Mouse (Mus musculus) liver, embryonic 16.5 days (tissue): ENCODE measurements around the gene Tnpo2. TPM values are rescaled to one million over a fixed set of nuclear protein-coding genes. Genes with fewer than 3 reads are reported as not detected.
A peak's percentile ranks its signal among the peaks of the same experiment; 100 is the strongest.

Experiments used
- ATAC-seq: fragments of 200-750 bp; cut with Nextera tagmentation; 2 replicates; pipeline ENCODE4 v1.8.0; 2017; ENCODE audit warnings: low read depth, mild to moderate bottlenecking, moderate number of reproducible peaks, moderate library complexity
- H3K27ac ChIP-seq: fragments of 300-500 bp; sonication (generic); 2 replicates; pipeline ENCODE4 v1.5.1; 2014; ENCODE audit warnings: mild to moderate bottlenecking, low read length
- H3K27me3 ChIP-seq: fragments of 300-500 bp; sonication (generic); 2 replicates; pipeline ENCODE4 v1.6.1; 2014; ENCODE audit warnings: low read depth, low read length, mixed read lengths; ENCODE audit not compliant: control insufficient read depth, insufficient read depth
- H3K36me3 ChIP-seq: fragments of 300-500 bp; sonication (generic); 2 replicates; pipeline ENCODE4 v1.6.1; 2014; ENCODE audit warnings: mild to moderate bottlenecking; ENCODE audit not compliant: control insufficient read depth, insufficient read depth
- H3K4me1 ChIP-seq: fragments of 300-500 bp; sonication (generic); 2 replicates; pipeline ENCODE4 v1.6.1; 2014; ENCODE audit warnings: low read depth, low read length, mixed read lengths; ENCODE audit not compliant: control insufficient read depth
- H3K4me2 ChIP-seq: fragments of 300-500 bp; sonication (generic); 2 replicates; pipeline ENCODE4 v1.6.1; 2014; ENCODE audit warnings: low read depth, low read length, mixed read lengths
- H3K4me3 ChIP-seq: fragments of 300-500 bp; sonication (generic); 2 replicates; pipeline ENCODE4 v1.5.1; 2014; ENCODE audit warnings: low read depth, mild to moderate bottlenecking, low read length
- H3K9ac ChIP-seq: fragments of 300-500 bp; sonication (generic); 2 replicates; pipeline ENCODE4 v1.6.1; 2014; ENCODE audit warnings: low read depth, low read length
- H3K9me3 ChIP-seq: fragments of 300-500 bp; sonication (generic); replicated peaks from 2 replicates; pipeline ENCODE4 v1.6.1; 2016; ENCODE audit warnings: low read length; ENCODE audit not compliant: control insufficient read depth
- WGBS: fragments of 180-500 bp; shearing (Covaris S2); extraction: QIAGEN DNeasy Blood & Tissue Kit; methylation state at CpG from one replicate; pipeline ENCODE4 v1.1.7; 2014; ENCODE audit not compliant: insufficient replicate concordance; 5-methylcytosine and 5-hydroxymethylcytosine counted together
- polyA plus RNA-seq: library from polyadenylated mRNA; unstranded; fragments of >200 nt; fragmentation: Nextera tagmentation; extraction: Ambion mirVana; gene quantifications from 2 replicates; pipeline ENCODE4 v1.2.1, GENCODE M21; 2015

Tnpo2 gene
- polyA plus RNA-seq, 1 experiment from 2014 or later: 17.7 TPM

GRCm38 (mm10) chr8:85034764-85035163 is 2.0 kb upstream of the Tnpo2 start:
- Histone ChIP-seq H3K27ac (peak overlapping the region; percentile 97), H3K4me3 (peak overlapping the region; percentile 76), H3K4me1 (peaks cover 46% of the 10 kb centered on the region), H3K4me2 (peak overlapping the region; percentile 90), H3K27me3 (no peaks in the 10 kb centered on the region), H3K9ac (peak overlapping the region; percentile 82), H3K36me3 (peaks cover 32% of the 10 kb centered on the region), H3K9me3 (no peaks in the 10 kb centered on the region)
- under 1% methylated on average over 13 of the region's 13 CpGs for WGBS
- ATAC-seq: no peak

GRCm38 (mm10) chr8:85035165-85035727 is 1.5 kb upstream of the Tnpo2 start:
- H3K4me3 ChIP-seq: peak overlapping the region; percentile 76
- peak overlapping the region; percentile 82 for H3K9ac ChIP-seq
- H3K27ac ChIP-seq: peak overlapping the region; percentile 97
- H3K4me1 ChIP-seq: peaks cover 48% of the 10 kb centered on the region
- H3K36me3 ChIP-seq: peaks cover 32% of the 10 kb centered on the region
- H3K27me3 ChIP-seq: no peaks in the 10 kb centered on the region
- peak overlapping the region; percentile 90 for H3K4me2 ChIP-seq
- no peaks in the 10 kb centered on the region for H3K9me3 ChIP-seq
- WGBS: 2% methylated on average over 12 of the region's 12 CpGs
- ATAC-seq: no peak

- Histone ChIP-seq H3K27ac (peak overlapping the region; percentile 97), H3K36me3 (peaks cover 33% of the 10 kb centered on the region), H3K4me3 (peak overlapping the region; percentile 76), H3K4me1 (peaks cover 51% of the 10 kb centered on the region), H3K9ac (peak overlapping the region; percentile 82), H3K27me3 (no peaks in the 10 kb centered on the region), H3K9me3 (no peaks in the 10 kb centered on the region), H3K4me2 (peak overlapping the region; percentile 90)
- peak; percentile 16; the same call in 1 of the 2 replicates for ATAC-seq
- under 1% methylated on average over 15 of the region's 15 CpGs for WGBS
Observed at GRCm38 (mm10) chr8:85035728-85036310, 896 bp upstream of the Tnpo2 start.

- WGBS: under 1% methylated on average over 9 of the region's 9 CpGs
- Histone ChIP-seq H3K27ac (peak overlapping the region; percentile 97), H3K4me1 (peaks cover 53% of the 10 kb centered on the region), H3K4me3 (peak overlapping the region; percentile 76), H3K9me3 (no peaks in the 10 kb centered on the region), H3K36me3 (peaks cover 35% of the 10 kb centered on the region), H3K27me3 (no peaks in the 10 kb centered on the region), H3K9ac (peak overlapping the region; percentile 82), H3K4me2 (peak overlapping the region; percentile 90)
- peak; percentile 8 for ATAC-seq
Observed at GRCm38 (mm10) chr8:85036381-85036717, 366 bp upstream of the Tnpo2 start.

- WGBS: 0% methylated on average over 14 of the region's 14 CpGs
- peak overlapping the region; percentile 90 for H3K4me2 ChIP-seq
- H3K4me1 ChIP-seq: peaks cover 53% of the 10 kb centered on the region
- H3K9me3 ChIP-seq: no peaks in the 10 kb centered on the region
- H3K27me3 ChIP-seq: no peaks in the 10 kb centered on the region
- peak; percentile 9 for ATAC-seq
- peak overlapping the region; percentile 90 for H3K9ac ChIP-seq
- peak overlapping the region; percentile 97 for H3K27ac ChIP-seq
- peak overlapping the region; percentile 76 for H3K4me3 ChIP-seq
- H3K36me3 ChIP-seq: peaks cover 31% of the 10 kb centered on the region
Observed at GRCm38 (mm10) chr8:85037366-85037680, 608 bp downstream of the Tnpo2 start.

GRCm38 (mm10) chr8:85037681-85038531 is 1.2 kb downstream of the Tnpo2 start:
- Histone ChIP-seq H3K9me3 (no peaks in the 10 kb centered on the region), H3K4me3 (peak overlapping the region; percentile 76), H3K36me3 (peaks cover 28% of the 10 kb centered on the region), H3K4me1 (peaks cover 51% of the 10 kb centered on the region), H3K4me2 (peak overlapping the region; percentile 90), H3K27me3 (no peaks in the 10 kb centered on the region), H3K27ac (peak overlapping the region; percentile 97), H3K9ac (peak overlapping the region; percentile 90)
- WGBS: under 1% methylated on average over 50 of the region's 57 CpGs
- ATAC-seq: peak; percentile 19

GRCm38 (mm10) chr8:85043619-85044018 is 6.9 kb downstream of the Tnpo2 start:
- peaks cover 18% of the 10 kb centered on the region for H3K4me1 ChIP-seq
- H3K9me3 ChIP-seq: no peaks in the 10 kb centered on the region
- no peak for ATAC-seq
- H3K27me3 ChIP-seq: no peaks in the 10 kb centered on the region
- H3K9ac ChIP-seq: no peak overlapping the region
- H3K27ac ChIP-seq: no peak overlapping the region
- no peak overlapping the region for H3K4me3 ChIP-seq
- no peak overlapping the region for H3K4me2 ChIP-seq
- 80% methylated on average over 6 of the region's 6 CpGs for WGBS
- peaks cover 75% of the 10 kb centered on the region for H3K36me3 ChIP-seq

GRCm38 (mm10) chr8:85057367-85057766 is 20.7 kb downstream of the Tnpo2 start:
- 66% methylated on average over 7 of the region's 7 CpGs for WGBS
- peaks cover 40% of the 10 kb centered on the region for H3K36me3 ChIP-seq
- H3K9ac ChIP-seq: no peak overlapping the region
- H3K27me3 ChIP-seq: no peaks in the 10 kb centered on the region
- ATAC-seq: no peak
- no peak overlapping the region for H3K4me2 ChIP-seq
- peaks cover 10% of the 10 kb centered on the region for H3K4me1 ChIP-seq
- H3K27ac ChIP-seq: no peak overlapping the region
- no peaks in the 10 kb centered on the region for H3K9me3 ChIP-seq
- H3K4me3 ChIP-seq: no peak overlapping the region
